Mouse (Mus musculus) E14TG2a.4 (cell line): ENCODE measurements around the gene Pithd1.

Experiments
- CTCF ChIP-seq: conservative IDR thresholded peaks from 2 replicates; pipeline ENCODE4 v1.5.1; 2014; ENCODE audit warnings: low read length
- NANOG ChIP-seq: IDR thresholded peaks from 2 replicates; pipeline ENCODE4 v1.6.1; 2014; ENCODE audit warnings: borderline replicate concordance, low read length, mixed read lengths

DNA sequence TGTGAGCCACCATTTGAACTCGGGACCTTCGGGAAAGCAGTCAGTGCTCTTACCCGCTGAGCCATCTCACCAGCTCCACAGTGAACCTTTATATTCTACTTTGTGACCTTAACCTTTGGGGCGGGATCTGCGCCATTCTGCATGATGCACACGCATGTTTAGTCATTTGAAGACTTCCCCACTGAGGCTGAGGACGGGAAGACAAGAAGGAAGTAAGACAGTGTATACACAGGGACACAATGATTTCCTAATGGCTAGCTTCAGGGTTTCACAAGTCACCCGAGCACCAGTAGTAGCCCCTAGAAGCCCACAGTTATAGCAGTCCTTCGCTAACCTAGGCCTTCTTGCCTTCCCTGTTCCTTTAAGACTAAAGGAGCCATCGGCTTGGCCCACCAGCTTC is 41.4 kb downstream of the Pithd1 start:
- no peak for TF ChIP-seq CTCF
- TF ChIP-seq NANOG: no peak
